Mouse (Mus musculus) intestine, postnatal 0 days (tissue): ENCODE measurements around the gene Adora1. TPM values are rescaled to one million over a fixed set of nuclear protein-coding genes. Genes with fewer than 3 reads are reported as not detected.

Source experiments
- ATAC-seq: fragments of 200-750 bp; cut with Nextera tagmentation; 2 replicates; pipeline ENCODE4 v1.8.0; 2017; ENCODE audit warnings: mild to moderate bottlenecking, moderate TSS enrichment, moderate library complexity
- H3K27ac ChIP-seq: fragments of 300-500 bp; sonication (generic); 2 replicates; pipeline ENCODE4 v1.5.1; 2014; ENCODE audit warnings: mild to moderate bottlenecking, low read depth, low read length, moderate library complexity
- H3K27me3 ChIP-seq: fragments of 300-500 bp; sonication (generic); replicated peaks from 2 replicates; pipeline ENCODE4 v1.6.1; 2014; ENCODE audit warnings: low read length, mixed read lengths; ENCODE audit not compliant: control insufficient read depth, insufficient read depth
- H3K36me3 ChIP-seq: fragments of 300-500 bp; sonication (generic); 2 replicates; pipeline ENCODE4 v1.6.1; 2014; ENCODE audit warnings: mild to moderate bottlenecking, moderate library complexity; ENCODE audit not compliant: control insufficient read depth, insufficient read depth
- H3K4me1 ChIP-seq: fragments of 300-500 bp; sonication (generic); replicated peaks from 2 replicates; pipeline ENCODE4 v1.6.1; 2014; ENCODE audit warnings: antibody characterized with exemption, low read length, mixed read lengths; ENCODE audit not compliant: control insufficient read depth, insufficient read depth
- H3K4me2 ChIP-seq: fragments of 300-500 bp; sonication (generic); replicated peaks from 2 replicates; pipeline ENCODE4 v1.6.1; 2014; ENCODE audit warnings: low read depth, mild to moderate bottlenecking, moderate library complexity
- H3K4me3 ChIP-seq: fragments of 300-500 bp; sonication (generic); 2 replicates; pipeline ENCODE4 v1.5.1; 2014; ENCODE audit warnings: low read depth, low read length
- H3K9ac ChIP-seq: fragments of 300-500 bp; sonication (generic); 2 replicates; pipeline ENCODE4 v1.6.1; 2014; ENCODE audit warnings: mild to moderate bottlenecking, low read depth, low read length
- H3K9me3 ChIP-seq: fragments of 300-500 bp; sonication (generic); 2 replicates; pipeline ENCODE4 v1.6.1; 2016; ENCODE audit warnings: mixed run types; ENCODE audit not compliant: control insufficient read depth
- CTCF ChIP-seq: sonication (generic); IDR thresholded peaks from 2 replicates; pipeline ENCODE4 v1.5.1; 2016; ENCODE audit warnings: low read depth, mild to moderate bottlenecking, control low read depth, antibody characterized with exemption, moderate library complexity
- WGBS: fragments of 180-500 bp; shearing (Covaris S2); extraction: QIAGEN DNeasy Blood & Tissue Kit; methylation state at CpG from one replicate; pipeline ENCODE4 v1.1.7; 2014; 5-methylcytosine and 5-hydroxymethylcytosine counted together
- polyA plus RNA-seq: library from polyadenylated mRNA; unstranded; fragments of >200 nt; fragmentation: Nextera tagmentation; extraction: Ambion mirVana; gene quantifications from 2 replicates; pipeline ENCODE4 v1.2.1, GENCODE M21; 2015

Gene Adora1
- polyA plus RNA-seq, 1 experiment from 2014 or later, result 2.2 TPM

DNA sequence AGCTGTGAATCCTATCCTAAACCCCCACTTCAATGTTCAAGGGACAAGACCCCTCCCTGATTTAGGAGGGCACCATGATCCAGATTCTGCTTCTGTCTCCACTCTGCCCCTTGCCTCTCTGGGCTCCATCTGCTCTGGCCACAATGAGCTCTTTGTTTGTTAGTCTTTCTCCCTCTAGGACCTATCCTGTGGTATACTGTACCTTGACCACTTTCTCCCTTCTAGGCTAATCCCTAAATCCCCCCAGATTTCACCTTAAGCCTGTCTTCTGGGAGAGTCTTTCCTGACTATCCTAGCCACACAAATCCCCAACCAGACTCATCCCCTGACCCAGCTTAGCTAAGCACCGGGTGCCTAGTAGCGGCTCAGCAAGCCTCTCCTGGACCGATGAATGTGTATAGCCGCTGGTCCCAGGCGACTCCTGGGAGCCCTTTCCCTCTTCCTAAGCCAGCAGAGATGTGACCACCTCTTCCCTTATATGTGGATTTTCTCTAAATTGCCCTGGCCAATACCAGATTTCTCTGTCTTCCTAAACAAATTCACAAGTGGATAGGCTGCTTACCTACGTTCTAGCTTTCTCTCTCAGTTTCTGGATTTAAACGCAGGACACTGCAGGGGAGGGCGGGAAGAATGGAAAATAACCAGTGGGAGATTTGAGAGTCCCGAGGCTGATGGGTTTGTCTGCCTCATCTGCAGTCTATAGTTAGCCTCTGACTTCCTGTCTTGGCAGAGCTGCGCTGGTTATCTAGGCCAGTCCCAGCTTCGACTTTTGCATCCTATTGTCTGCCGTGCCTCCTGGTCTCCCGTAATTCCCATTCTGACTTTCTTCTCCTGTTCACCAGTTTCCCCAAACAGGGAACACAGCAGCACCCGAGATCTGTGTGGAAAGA lies 67.6 kb downstream of the Adora1 start:
- Histone ChIP-seq H3K27me3 (no peaks in the 10 kb centered on the region), H3K36me3 (no peaks in the 10 kb centered on the region), H3K9me3 (no peaks in the 10 kb centered on the region), H3K9ac (no peak overlapping the region), H3K4me3 (no peak overlapping the region), H3K27ac (no peak overlapping the region), H3K4me1 (no peaks in the 10 kb centered on the region), H3K4me2 (no peak overlapping the region)
- no peak for TF ChIP-seq CTCF
- ATAC-seq, result no peak
- 66% methylated on average over 14 of the region's 14 CpGs for WGBS

DNA sequence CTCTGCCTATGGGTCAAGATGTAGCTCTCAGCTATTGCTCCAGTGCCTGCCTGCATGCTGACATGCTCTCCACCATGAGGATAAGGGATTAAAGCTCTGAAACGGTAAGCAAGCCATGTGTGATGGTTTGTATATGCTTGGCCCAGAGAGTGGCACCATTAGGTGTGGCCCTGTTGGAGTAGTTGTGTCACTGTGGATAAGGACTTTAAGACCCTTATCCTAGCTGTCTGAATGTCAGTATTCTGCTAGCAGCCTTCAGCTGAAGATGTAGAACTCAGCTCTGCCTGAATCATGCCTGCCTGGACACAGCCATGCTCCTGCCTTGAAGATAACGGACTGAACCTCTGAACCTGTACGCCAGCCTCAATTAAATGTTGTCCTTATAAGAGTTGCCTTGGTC lies 68.7 kb downstream of the Adora1 start:
- H3K27ac ChIP-seq, result no peak overlapping the region
- no peaks in the 10 kb centered on the region for H3K9me3 ChIP-seq
- H3K4me2 ChIP-seq, result no peak overlapping the region
- H3K9ac ChIP-seq, result no peak overlapping the region
- no peaks in the 10 kb centered on the region for H3K27me3 ChIP-seq
- no peak overlapping the region for H3K4me3 ChIP-seq
- ATAC-seq, result no peak
- no peaks in the 10 kb centered on the region for H3K4me1 ChIP-seq
- WGBS, result 93% methylated on average over 3 of the region's 3 CpGs
- TF ChIP-seq CTCF, result no peak
- H3K36me3 ChIP-seq, result no peaks in the 10 kb centered on the region

DNA sequence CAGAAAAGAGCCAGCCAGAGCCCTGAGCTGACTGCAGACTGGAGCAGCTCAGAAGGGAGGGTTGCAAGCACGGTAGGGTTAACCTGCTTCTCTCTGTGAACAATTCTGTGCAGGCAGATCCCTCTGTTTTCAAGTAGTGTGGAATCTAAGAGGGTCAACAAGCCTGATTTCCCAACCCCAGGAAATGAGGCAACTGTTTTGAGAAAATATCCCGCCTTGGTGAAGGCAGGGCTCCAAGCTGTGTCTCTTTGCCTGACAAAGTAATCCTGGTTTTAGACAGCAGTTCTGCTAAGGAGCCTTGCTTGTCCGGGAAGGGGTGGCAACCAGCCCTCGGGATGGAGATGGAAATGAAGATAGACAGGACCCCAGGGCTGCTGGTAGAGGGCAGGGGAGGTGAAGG lies 70.8 kb downstream of the Adora1 start:
- no peak overlapping the region for H3K4me2 ChIP-seq
- no peak for TF ChIP-seq CTCF
- WGBS, result 80% methylated on average over 4 of the region's 4 CpGs
- no peaks in the 10 kb centered on the region for H3K27me3 ChIP-seq
- no peaks in the 10 kb centered on the region for H3K4me1 ChIP-seq
- H3K9me3 ChIP-seq, result no peaks in the 10 kb centered on the region
- ATAC-seq, result no peak
- H3K36me3 ChIP-seq, result no peaks in the 10 kb centered on the region
- no peak overlapping the region for H3K4me3 ChIP-seq
- no peak overlapping the region for H3K9ac ChIP-seq
- no peak overlapping the region for H3K27ac ChIP-seq

DNA sequence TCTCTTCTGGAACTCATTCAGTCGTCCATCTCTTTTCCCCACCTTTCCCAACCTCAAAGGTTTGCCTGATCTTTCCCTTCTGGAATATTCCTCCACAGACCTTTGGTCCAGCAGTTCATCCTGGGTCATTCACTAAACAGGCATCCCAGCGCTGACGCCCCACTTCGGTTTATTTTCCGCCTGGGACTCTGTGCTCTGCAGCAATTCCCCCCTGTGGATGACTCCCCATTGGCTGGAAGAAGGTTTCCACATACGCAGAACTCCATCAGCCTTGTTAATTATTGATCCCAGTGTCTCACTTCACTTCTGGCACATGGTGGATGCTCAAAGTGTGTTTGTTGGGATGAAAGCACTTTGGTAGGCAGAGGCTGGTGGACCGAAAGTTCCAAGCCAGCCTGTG lies 71.8 kb downstream of the Adora1 start:
- ATAC-seq, result 0 out of 2 replicates have a peak, but pooled peaks have one; percentile 43
- Histone ChIP-seq H3K9ac (no peak overlapping the region), H3K4me2 (no peak overlapping the region), H3K36me3 (no peaks in the 10 kb centered on the region), H3K4me1 (no peaks in the 10 kb centered on the region), H3K9me3 (no peaks in the 10 kb centered on the region), H3K27me3 (no peaks in the 10 kb centered on the region), H3K27ac (no peak overlapping the region), H3K4me3 (no peak overlapping the region)
- TF ChIP-seq CTCF, result no peak
- WGBS, result 49% methylated on average over 7 of the region's 7 CpGs

DNA sequence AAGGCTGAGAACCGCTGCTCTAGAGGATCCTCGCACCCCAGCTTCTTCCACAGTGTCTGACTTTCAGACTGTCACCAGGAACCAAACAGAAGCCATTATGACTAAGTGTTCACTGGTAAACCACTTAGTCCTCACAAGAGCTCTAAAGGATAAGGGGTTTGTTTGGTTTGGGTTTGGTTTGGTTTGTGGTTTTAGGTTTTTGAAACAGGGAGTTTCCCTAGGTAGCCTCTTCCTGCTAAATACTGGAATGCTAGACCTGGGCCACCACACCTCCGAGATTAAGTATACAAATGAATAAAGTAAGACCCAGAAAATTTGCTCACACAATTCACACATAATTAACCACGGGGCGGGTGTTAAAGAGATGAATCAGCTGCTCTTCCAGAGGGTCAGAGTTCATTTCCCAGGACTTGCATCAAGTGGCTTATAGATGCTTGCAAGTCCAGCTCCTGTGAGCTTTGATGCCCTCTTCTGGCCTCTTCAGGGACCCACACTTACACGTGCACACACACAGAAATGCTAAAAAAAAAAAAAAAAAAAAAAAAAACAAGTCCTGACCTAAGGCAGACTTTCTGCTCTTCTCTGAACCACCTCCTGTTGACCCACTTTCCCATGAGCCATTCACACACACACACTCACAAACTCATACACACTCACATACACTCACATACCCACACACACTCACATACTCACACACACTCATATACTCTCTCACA lies 72.6 kb downstream of the Adora1 start:
- Histone ChIP-seq H3K27ac (no peak overlapping the region), H3K4me2 (no peak overlapping the region), H3K27me3 (no peaks in the 10 kb centered on the region), H3K9me3 (no peaks in the 10 kb centered on the region), H3K4me1 (no peaks in the 10 kb centered on the region), H3K36me3 (no peaks in the 10 kb centered on the region), H3K4me3 (no peak overlapping the region), H3K9ac (no peak overlapping the region)
- 0 out of 2 replicates have a peak, but pooled peaks have one; percentile 12 for TF ChIP-seq CTCF
- ATAC-seq, result no peak
- 84% methylated on average over 6 of the region's 6 CpGs for WGBS

DNA sequence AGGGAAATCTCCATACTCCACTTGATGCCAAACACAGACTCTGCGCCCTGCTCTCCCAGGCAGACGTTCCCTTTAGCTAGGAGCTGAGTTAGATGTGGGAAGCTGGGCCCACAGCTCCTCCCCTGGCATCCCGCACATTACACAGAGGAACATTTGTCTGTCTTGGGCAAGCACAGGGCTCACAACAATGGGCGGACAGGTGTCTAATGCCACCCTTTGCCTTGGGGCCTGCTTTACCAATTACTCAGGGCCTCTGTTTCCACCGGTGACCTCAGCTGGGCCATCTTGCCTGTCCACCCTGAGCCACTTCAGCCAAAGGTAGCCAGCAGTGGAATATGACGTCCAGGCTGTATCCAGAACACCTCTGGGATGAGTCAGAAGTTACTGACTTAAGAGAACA lies 73.8 kb downstream of the Adora1 start:
- Histone ChIP-seq H3K4me2 (no peak overlapping the region), H3K4me3 (no peak overlapping the region), H3K9me3 (no peaks in the 10 kb centered on the region), H3K36me3 (no peaks in the 10 kb centered on the region), H3K4me1 (no peaks in the 10 kb centered on the region), H3K27ac (no peak overlapping the region), H3K27me3 (no peaks in the 10 kb centered on the region), H3K9ac (no peak overlapping the region)
- no peak for ATAC-seq
- WGBS, result 79% methylated on average over 6 of the region's 6 CpGs
- no peak for TF ChIP-seq CTCF
